Mouse (Mus musculus) embryo, embryonic 9.5 days (tissue): ENCODE results near the gene Arhgap30.

ENCODE experiments used
- DNase-seq: peaks from one replicate; pipeline ENCODE4 v3.0.0-alpha.2; 2017; ENCODE audit errors: extremely low spot score

Arhgap30 gene

DNA sequence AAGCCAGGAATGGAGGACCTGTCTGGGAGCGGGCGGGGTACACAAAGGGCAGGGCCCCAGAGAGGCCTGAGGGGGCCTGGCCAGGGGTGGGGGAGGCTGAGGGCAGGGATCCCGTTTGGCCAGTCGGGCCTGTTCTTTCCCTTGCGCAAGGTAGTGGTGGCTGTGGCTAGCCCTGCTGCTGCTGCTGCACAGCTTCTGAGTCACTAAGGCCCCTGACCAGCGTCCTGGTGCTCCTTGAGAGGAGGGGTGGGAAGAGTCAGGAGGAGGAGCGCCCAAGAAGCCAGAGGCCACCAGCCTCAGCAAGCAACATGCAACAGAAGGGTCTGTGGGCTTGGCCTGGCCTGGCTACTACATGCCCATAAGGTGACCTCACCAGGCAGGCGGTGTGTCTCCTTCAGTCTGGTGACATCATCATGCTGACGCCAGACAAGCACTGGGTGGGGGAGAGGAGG lies 13.1 kb upstream of the Arhgap30 start:
- no peak for DNase-seq

GRCm38 (mm10) chr1:171378298-171378697 lies 10.5 kb upstream of the Arhgap30 start:
- no peak for DNase-seq

DNA sequence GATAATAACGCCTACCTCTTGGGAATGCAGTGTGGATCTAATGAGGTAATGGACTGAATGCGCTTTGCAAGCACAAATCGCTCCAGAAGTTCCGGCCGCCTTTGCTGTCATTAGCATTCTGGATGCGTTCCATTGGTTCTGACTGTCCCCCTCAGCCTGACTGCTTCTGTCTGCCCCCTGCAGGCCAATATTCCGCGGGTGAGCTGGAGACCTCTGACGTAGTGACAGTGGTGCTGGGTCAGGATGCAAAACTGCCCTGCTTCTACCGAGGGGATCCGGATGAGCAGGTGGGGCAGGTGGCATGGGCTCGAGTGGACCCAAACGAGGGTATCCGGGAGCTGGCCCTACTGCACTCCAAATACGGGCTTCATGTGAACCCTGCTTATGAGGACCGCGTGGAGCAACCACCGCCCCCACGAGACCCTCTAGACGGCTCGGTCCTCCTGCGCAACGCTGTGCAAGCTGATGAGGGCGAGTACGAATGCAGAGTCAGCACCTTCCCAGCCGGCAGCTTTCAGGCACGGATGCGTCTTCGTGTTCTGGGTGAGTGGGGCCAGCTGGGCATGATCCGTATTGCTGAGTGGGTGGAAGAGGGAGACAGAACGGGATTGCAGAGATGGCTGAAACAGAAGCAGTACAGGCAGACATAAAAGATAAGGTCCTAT lies 8.7 kb upstream of the Arhgap30 start:
- peak; percentile 75 for DNase-seq

DNA sequence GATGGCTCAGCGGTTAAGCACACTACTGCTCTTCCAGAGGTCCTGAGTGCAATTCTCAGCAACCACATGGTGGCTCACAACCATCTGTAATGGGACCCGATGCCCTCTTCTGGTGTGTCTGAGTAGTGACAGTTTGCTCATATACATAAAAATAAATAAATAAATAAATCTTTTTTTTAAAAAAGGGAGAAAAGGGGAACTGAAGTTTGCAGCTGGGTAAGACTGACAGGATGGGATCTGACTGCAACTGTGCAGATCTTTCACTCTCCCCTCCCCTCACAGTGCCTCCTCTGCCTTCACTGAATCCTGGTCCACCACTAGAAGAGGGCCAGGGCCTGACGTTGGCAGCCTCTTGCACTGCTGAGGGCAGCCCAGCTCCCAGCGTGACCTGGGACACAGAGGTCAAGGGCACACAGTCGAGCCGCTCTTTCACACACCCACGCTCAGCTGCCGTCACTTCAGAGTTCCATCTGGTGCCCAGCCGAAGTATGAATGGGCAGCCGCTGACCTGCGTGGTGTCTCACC lies 6.6 kb upstream of the Arhgap30 start:
- DNase-seq: no peak

- DNase-seq: no peak
These were observed 4.4 kb upstream of the Arhgap30 start for GRCm38 (mm10) chr1:171384361-171384760.

DNA sequence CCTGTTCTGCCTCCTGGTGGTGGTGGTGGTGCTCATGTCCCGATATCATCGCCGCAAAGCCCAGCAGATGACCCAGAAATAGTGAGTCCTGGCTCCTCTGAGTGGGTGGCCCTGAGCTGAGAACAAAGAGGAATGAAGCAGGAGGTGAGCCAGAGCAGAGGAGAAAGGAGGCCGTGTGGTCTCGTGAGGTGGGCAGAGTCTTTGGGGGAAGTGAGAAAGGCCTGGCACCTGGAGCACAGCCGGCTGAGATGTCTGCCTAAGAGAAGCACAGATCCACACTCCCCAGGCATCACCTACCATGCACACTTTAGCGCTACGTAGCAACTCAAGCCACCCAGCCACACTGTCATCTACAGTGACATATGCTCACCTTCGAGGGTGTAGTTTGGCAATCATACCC lies 3.6 kb upstream of the Arhgap30 start:
- no peak for DNase-seq

- DNase-seq: peak; percentile 38
These were observed 1.7 kb upstream of the Arhgap30 start for GRCm38 (mm10) chr1:171387099-171387498.

GRCm38 (mm10) chr1:171390101-171390500 lies 1.3 kb downstream of the Arhgap30 start:
- no peak for DNase-seq

DNA sequence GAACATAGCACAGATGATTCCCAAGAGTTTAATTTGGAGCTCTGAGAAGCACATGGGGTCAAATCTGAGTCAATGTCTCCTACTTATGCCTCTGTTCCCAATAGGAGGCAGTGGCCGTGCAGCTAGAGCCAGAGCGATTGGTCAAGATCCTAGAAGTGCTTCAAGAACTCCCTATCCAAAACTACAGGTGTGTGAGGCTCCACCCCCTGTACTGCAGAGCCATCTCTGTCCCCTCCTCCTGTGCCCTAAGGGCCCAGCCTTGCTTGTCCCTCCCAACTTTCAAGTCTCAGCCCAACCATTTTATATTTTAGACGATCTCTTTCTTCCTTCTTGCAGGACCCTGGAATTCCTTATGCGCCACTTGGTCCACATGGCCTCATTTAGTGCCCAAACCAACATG lies 13.1 kb downstream of the Arhgap30 start:
- DNase-seq: no peak

DNA sequence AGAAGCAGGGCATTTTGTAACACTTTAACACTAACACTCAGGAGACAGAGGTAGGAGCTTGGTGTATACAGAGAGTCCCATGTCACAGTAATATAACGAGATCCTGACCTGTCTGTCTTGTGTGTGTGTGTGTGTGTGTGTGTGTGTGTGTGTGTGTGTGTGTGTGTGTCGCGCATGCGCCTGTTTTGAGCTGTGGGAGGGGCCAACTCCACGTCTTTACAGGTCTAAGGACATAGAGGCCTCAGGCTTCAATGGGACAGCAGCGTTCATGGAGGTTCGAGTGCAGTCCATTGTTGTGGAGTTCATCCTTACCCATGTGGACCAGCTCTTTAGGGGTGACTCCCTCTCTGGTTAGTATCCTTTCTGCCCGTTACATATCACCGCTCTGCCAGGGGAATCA lies 14.2 kb downstream of the Arhgap30 start:
- DNase-seq: no peak

DNA sequence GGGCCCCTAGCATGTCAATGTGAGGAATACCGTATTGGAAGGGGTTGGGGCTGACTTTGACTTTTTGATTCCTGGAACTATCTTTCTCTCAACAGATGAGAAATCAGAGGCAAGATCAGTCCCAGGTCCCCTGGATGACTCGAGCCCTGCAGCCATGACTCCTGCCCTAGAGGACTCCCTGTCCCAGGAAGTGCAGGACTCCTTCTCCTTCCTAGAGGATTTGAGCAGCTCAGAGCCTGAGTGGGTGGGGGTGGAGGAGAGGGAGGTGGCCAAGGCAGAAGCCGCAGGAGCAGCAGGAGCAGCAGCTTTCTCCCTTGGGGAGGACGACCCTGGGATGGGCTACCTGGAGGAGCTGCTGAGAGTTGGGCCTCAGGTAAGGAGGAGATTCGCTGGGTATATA lies 18.5 kb downstream of the Arhgap30 start:
- no peak for DNase-seq

DNA sequence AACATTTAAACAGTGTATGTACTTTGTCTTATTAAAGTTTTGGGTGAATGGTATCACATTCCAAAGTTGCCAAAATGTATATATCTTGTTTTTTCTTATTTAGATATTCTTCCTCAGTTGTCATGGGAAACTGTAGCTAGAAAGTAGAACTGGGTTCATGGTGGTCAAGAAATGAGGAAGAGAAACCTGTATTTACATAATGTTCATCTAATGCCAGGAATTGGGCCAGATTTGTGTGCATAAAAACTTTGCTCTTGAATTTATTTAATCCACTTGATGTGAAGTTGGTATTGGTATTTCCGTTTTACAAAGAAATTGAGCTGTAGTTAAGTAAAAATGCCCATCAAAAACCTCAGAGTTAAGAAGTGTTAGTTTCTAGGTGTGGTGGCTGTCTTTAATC lies 21.5 kb downstream of the Arhgap30 start:
- DNase-seq: no peak

DNA sequence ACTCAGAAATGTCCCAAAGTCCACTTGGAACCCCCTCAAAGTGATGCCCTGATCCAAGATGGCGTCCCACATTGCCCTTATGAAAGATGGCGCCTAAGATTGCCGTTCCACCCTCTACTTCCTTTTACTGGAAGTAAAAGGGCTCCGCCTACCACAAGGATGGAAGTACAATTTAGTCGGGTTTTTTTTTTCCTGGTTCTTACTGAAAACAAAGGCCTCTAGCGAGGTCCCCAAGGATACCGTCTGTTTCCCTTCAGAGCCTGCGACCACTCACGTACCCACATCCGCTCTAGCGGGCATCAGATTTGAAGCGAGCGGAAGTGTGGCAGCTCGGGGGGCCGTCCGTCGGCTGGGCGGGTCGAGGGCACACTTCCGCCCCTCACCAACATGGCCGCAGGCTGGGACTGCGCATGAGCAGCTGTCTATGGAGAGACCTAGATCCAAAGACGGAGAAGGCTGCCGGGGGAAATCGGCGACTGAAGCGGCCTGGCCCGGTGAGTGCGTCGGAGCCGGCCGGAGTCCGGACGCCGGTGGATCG lies 22.3 kb downstream of the Arhgap30 start, which contains the start of gene Usf1:
TSS of gene Usf1 (plus strand) at position 367 of the 538 bp plus-strand sequence.
- peak; percentile 96 for DNase-seq

DNA sequence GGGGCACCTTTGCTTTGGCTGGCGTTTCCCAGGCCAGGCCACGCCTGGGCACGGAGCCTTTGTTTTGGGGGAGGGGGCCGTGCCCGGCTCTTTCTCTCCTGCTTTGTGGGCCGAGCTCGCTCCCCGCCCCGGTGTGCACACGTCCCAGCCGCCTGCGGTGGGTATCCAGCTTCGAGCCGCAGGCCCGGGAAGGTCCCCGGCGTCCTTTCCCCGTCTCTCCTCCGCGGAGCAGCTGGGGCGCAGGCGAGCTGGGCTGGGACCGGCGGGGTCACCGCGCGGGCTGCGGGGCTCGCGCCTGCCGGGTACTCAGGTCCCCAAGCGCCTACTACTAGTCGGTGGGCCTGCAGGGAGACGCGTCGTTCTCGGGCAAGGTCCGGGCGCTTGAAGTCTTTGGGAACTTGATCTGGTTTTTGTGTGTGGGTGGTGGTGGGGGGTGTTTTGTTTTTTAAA lies 22.8 kb downstream of the Arhgap30 start:
- DNase-seq: no peak

- peak; percentile 56 for DNase-seq
These were observed 23.3 kb downstream of the Arhgap30 start for GRCm38 (mm10) chr1:171412001-171412441.

DNA sequence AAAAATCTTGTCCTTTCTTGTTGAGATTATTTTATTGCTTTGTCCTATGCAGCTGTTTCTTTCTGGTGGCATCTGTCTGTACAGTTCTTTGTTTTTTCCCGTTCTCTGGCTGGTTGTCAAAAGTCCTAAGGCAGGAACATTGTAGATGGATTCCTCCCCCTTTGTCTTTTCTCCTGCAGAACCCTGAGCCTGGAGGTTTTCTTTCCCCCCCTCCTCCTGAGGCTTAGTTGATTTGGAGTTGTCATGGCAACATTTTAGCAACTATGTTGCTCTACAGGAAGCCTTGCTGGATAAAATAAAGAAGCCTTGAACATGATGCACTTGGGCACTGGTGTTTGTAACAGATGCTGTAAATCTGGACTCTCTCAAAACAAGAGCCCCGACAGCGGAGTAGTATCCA lies 23.7 kb downstream of the Arhgap30 start:
- peak; percentile 22 for DNase-seq

GRCm38 (mm10) chr1:171413608-171414007 lies 24.9 kb downstream of the Arhgap30 start:
- no peak for DNase-seq

GRCm38 (mm10) chr1:171418660-171419059 lies 29.9 kb downstream of the Arhgap30 start, which contains the start of gene Tstd1:
TSS of gene Tstd1 (plus strand) at chr1:171418872.
- DNase-seq: no peak

GRCm38 (mm10) chr1:171419291-171419882 lies 30.6 kb downstream of the Arhgap30 start:
- no peak for DNase-seq

DNA sequence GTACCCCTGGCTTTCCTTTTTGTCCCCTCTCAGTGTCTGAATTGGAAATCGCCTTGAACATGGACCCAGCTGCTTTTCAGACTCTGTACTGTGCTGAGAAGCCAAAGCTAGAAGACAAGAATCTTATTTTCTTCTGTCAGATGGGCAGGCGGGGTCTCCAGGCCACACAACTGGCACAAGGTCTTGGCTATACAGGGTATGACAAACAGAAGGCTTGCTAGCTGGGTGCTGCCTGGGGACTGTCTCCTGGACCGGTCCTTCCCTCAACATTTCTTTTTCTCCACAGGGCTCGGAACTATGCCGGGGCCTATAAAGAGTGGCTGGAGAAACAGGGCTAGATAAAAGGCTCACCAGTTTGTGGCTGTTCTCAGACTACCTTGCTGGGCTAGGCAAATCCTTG lies 31.2 kb downstream of the Arhgap30 start:
- DNase-seq: no peak

GRCm38 (mm10) chr1:171422504-171423095 lies 33.8 kb downstream of the Arhgap30 start:
- no peak for DNase-seq

- no peak for DNase-seq
These were observed 35.9 kb downstream of the Arhgap30 start for GRCm38 (mm10) chr1:171424638-171425037.
